Mouse (Mus musculus) kidney, embryonic 14.5 days (tissue): Measurements from ENCODE around the gene Slc1a2. TPM values are rescaled to one million over a fixed set of nuclear protein-coding genes. Genes with fewer than 3 reads are reported as not detected.

Source experiments
- polyA plus RNA-seq: library from polyadenylated mRNA; unstranded; fragments of >200 nt; fragmentation: Nextera tagmentation; extraction: Ambion mirVana; gene quantifications from 2 replicates; pipeline ENCODE4 v1.2.1, GENCODE M21; 2014

Slc1a2 gene
- polyA plus RNA-seq, 1 experiment from 2014 or later: 0.14 TPM

Other genes with a start within 250 kb of the Slc1a2 start
- gene Fjx1, start 206.2 kb upstream of the Slc1a2 start, polyA plus RNA-seq: 7.8 and 9.9 TPM in 2 replicates
- 12.8 and 23.9 TPM in 2 replicates for gene Pamr1, start 108.6 kb upstream of the Slc1a2 start, polyA plus RNA-seq
- 3.2 and 4.0 TPM in 2 replicates for gene Cd44, start 243.0 kb downstream of the Slc1a2 start, polyA plus RNA-seq